Mouse (Mus musculus) heart, postnatal 0 days (tissue): ENCODE data around the gene Hvcn1. TPM values are rescaled to one million over a fixed set of nuclear protein-coding genes. Genes with fewer than 3 reads are reported as not detected.

Source experiments
- ATAC-seq: fragments of 200-750 bp; cut with Nextera tagmentation; 2 replicates; pipeline ENCODE4 v1.8.0; 2017; ENCODE audit warnings: low read depth, moderate number of reproducible peaks, moderate library complexity; ENCODE audit not compliant: insufficient read depth
- DNase-seq: peaks from one replicate; pipeline ENCODE4 v3.0.0-alpha.2; 2016; ENCODE audit warnings: low spot score
- H3K27ac ChIP-seq: fragments of 300-500 bp; sonication (generic); 2 replicates; pipeline ENCODE4 v1.5.1; 2014; ENCODE audit warnings: low read depth, mild to moderate bottlenecking
- H3K27me3 ChIP-seq: fragments of 300-500 bp; sonication (generic); 2 replicates; pipeline ENCODE4 v1.6.1; 2014; ENCODE audit warnings: low read length, mixed read lengths; ENCODE audit not compliant: control insufficient read depth, insufficient read depth
- H3K36me3 ChIP-seq: fragments of 300-500 bp; sonication (generic); replicated peaks from 2 replicates; pipeline ENCODE4 v1.6.1; 2014; ENCODE audit warnings: low read length, mixed read lengths; ENCODE audit not compliant: control insufficient read depth, insufficient read depth
- H3K4me1 ChIP-seq: fragments of 300-500 bp; sonication (generic); 2 replicates; pipeline ENCODE4 v1.6.1; 2014; ENCODE audit warnings: antibody characterized with exemption; ENCODE audit not compliant: control insufficient read depth, insufficient read depth
- H3K4me2 ChIP-seq: fragments of 300-500 bp; sonication (generic); 2 replicates; pipeline ENCODE4 v1.6.1; 2014; ENCODE audit warnings: low read depth, mild to moderate bottlenecking, low read length, moderate library complexity
- H3K4me3 ChIP-seq: fragments of 300-500 bp; sonication (generic); 2 replicates; pipeline ENCODE4 v1.5.1; 2014; ENCODE audit warnings: low read depth, low read length
- H3K9ac ChIP-seq: fragments of 300-500 bp; sonication (generic); replicated peaks from 2 replicates; pipeline ENCODE4 v1.6.1; 2014; ENCODE audit warnings: low read depth, low read length, mixed read lengths
- H3K9me3 ChIP-seq: fragments of 300-500 bp; sonication (generic); replicated peaks from 2 replicates; pipeline ENCODE4 v1.6.1; 2016; ENCODE audit warnings: low read length; ENCODE audit not compliant: control insufficient read depth
- CTCF ChIP-seq: IDR thresholded peaks from 2 replicates; pipeline ENCODE4 v1.5.1; 2016; ENCODE audit warnings: antibody characterized with exemption, control low read depth, low read depth
- EP300 ChIP-seq: IDR thresholded peaks from 2 replicates; pipeline ENCODE4 v1.6.1; 2016; ENCODE audit warnings: antibody characterized with exemption, low read depth
- WGBS: fragments of 180-500 bp; shearing (Covaris S2); extraction: QIAGEN DNeasy Blood & Tissue Kit; methylation state at CpG from one replicate; pipeline ENCODE4 v1.1.7; 2014; 5-methylcytosine and 5-hydroxymethylcytosine counted together
- polyA plus RNA-seq: library from polyadenylated mRNA; unstranded; fragments of >200 nt; fragmentation: Nextera tagmentation; extraction: Ambion mirVana; gene quantifications from 2 replicates; pipeline ENCODE4 v1.2.1, GENCODE M21; 2015
- total RNA-seq: library from RNA; depleted of rRNA; stranded (reverse); fragments of >200 nt; gene quantifications from 2 replicates; pipeline ENCODE4 v1.2.3, GENCODE M21; 2014; ENCODE audit warnings: low replicate concordance

Gene Hvcn1
- total and polyA plus RNA-seq, 2 experiments from 2014 or later, result 0.23 to 1.2 TPM

GRCm38 (mm10) chr5:122265942-122266341, 59.3 kb downstream of the Hvcn1 start:
- no peak for DNase-seq
- Histone ChIP-seq H3K4me3 (no peak overlapping the region), H3K36me3 (0 out of 2 replicates have a peak, but pooled peaks cover 5% of the 10 kb centered on the region), H3K4me2 (no peak overlapping the region), H3K9me3 (no peaks in the 10 kb centered on the region), H3K4me1 (0 out of 2 replicates have a peak, but pooled peaks cover 5% of the 10 kb centered on the region), H3K27me3 (no peaks in the 10 kb centered on the region), H3K9ac (no peak overlapping the region), H3K27ac (no peak overlapping the region)
- TF ChIP-seq CTCF (no peak), EP300 (no peak)
- WGBS, result 100% methylated on average over 2 of the region's 2 CpGs
- ATAC-seq, result no peak

GRCm38 (mm10) chr5:122267136-122267535, 60.5 kb downstream of the Hvcn1 start:
- Histone ChIP-seq H3K27me3 (no peaks in the 10 kb centered on the region), H3K27ac (no peak overlapping the region), H3K9ac (no peak overlapping the region), H3K4me1 (0 out of 2 replicates have a peak, but pooled peaks cover 5% of the 10 kb centered on the region), H3K9me3 (no peaks in the 10 kb centered on the region), H3K4me3 (no peak overlapping the region), H3K4me2 (no peak overlapping the region), H3K36me3 (no peaks in the 10 kb centered on the region)
- DNase-seq (no peak), ATAC-seq (no peak)
- TF ChIP-seq EP300, result no peak
- no peak for TF ChIP-seq CTCF
- 62% methylated on average over 7 of the region's 7 CpGs for WGBS

GRCm38 (mm10) chr5:122267899-122268298, 61.3 kb downstream of the Hvcn1 start:
- Histone ChIP-seq H3K4me3 (no peak overlapping the region), H3K4me2 (no peak overlapping the region), H3K27me3 (no peaks in the 10 kb centered on the region), H3K27ac (no peak overlapping the region), H3K9me3 (no peaks in the 10 kb centered on the region), H3K4me1 (0 out of 2 replicates have a peak, but pooled peaks cover 5% of the 10 kb centered on the region), H3K36me3 (no peaks in the 10 kb centered on the region), H3K9ac (no peak overlapping the region)
- 20% methylated on average over 5 of the region's 5 CpGs for WGBS
- no peak for ATAC-seq
- DNase-seq, result peak; percentile 81
- no peak for TF ChIP-seq EP300
- peak; percentile 83 for TF ChIP-seq CTCF

DNA sequence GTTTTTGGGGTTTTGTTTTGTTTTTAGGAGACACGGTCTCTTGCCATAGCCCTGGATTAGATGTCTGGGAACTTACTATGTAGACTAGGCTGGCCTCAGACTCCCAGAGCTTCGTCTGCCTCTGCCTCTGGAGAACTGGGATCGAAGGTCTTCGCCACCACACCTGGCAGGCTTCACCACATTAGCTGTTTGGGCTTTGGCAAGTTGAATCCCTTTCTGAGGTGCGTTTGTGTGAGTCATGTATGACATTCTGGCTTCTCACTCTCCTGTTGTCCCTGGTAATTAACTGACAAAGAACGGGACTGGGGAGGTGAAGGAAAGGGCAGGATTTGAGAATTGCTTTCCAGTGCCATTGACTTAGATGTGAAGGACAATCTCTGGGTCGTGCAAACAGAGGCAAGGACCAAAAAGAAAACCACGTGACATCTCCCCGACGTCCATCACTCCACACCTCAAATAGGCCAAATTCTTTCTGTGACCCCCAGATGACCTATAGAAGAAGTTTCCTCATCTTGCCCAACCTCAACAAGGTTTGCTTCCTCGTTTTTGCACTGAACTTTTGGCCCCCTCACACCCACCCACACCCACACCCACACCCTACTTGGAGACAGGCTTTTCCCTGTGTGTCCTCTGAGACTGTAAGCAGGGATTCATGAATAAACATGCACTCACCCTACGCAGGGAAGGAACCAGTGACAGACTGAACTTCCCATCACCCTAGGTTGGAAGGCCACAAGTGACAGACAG, 62.4 kb downstream of the Hvcn1 start:
- no peaks in the 10 kb centered on the region for H3K36me3 ChIP-seq
- 46% methylated on average over 12 of the region's 12 CpGs for WGBS
- no peaks in the 10 kb centered on the region for H3K27me3 ChIP-seq
- TF ChIP-seq CTCF, result no peak
- TF ChIP-seq EP300, result no peak
- H3K4me1 ChIP-seq, result no peaks in the 10 kb centered on the region
- H3K27ac ChIP-seq, result no peak overlapping the region
- H3K4me3 ChIP-seq, result no peak overlapping the region
- H3K4me2 ChIP-seq, result no peak overlapping the region
- DNase-seq (no peak), ATAC-seq (no peak)
- H3K9me3 ChIP-seq, result no peaks in the 10 kb centered on the region
- H3K9ac ChIP-seq, result no peak overlapping the region

GRCm38 (mm10) chr5:122272821-122273220, 66.2 kb downstream of the Hvcn1 start:
- H3K36me3 ChIP-seq, result no peaks in the 10 kb centered on the region
- DNase-seq (no peak), ATAC-seq (no peak)
- WGBS, result 79% methylated on average over 5 of the region's 5 CpGs
- no peak overlapping the region for H3K9ac ChIP-seq
- TF ChIP-seq CTCF, result no peak
- TF ChIP-seq EP300, result no peak
- no peaks in the 10 kb centered on the region for H3K27me3 ChIP-seq
- H3K4me3 ChIP-seq, result no peak overlapping the region
- no peak overlapping the region for H3K27ac ChIP-seq
- no peaks in the 10 kb centered on the region for H3K9me3 ChIP-seq
- H3K4me1 ChIP-seq, result no peaks in the 10 kb centered on the region
- H3K4me2 ChIP-seq, result no peak overlapping the region
